27 mouse cellular contexts compared by ENCODE assay signal in the genomic region with DNA sequence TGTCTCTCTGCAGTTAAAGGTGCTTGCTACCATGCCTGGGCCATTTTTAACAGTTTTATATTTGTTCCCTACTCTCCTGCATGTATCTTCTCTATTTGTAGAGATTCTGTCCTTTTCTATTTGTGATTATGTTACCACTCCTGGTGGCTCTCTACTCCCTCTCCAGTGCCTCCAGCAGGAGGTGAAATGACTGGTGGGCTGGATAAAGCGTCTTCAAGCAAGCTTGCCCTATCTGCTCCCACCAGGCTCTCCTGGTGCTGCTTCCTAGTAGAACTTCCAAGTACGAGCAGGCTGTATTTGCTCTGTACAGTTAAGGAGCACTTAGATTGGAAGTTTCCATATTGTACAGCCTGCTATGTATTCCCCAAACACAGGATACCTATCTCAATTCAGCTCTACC. TPM values are rescaled to one million over a fixed set of nuclear protein-coding genes. Genes with fewer than 3 reads are reported as not detected.
"Had no signal": no experiment of that assay in that cellular context is flagged by ENCODE, and none has a peak within 500 bp of the region (broad histone marks: within the 10 kb centered on the region; RNA-seq: fewer than 3 reads in every experiment).

No protein-coding gene starts in this region.

- DNase-seq: kidney, adult 11 months; kidney, adult 8-10 months; kidney, postnatal 10 days; kidney, postnatal 4 days; layer of hippocampus, adult 9-11 months; lung, adult 18-20 months; lung, postnatal 10 days; lung, postnatal 36 days; retina, postnatal 1 day; thymus, adult 18-20 months had no signal

- ATAC-seq: intestine, embryonic 15.5 days; midbrain, embryonic 13.5 days; midbrain, embryonic 16.5 days had no signal

- H3K4me1 ChIP-seq: intestine, embryonic 15.5 days; kidney, embryonic 15.5 days; lung, embryonic 15.5 days; midbrain, embryonic 10.5 days; midbrain, embryonic 13.5 days; neural tube, embryonic 13.5 days had no signal

- H3K27ac ChIP-seq: intestine, embryonic 15.5 days; kidney, embryonic 15.5 days; layer of hippocampus, adult 2 months; lung, embryonic 15.5 days; midbrain, embryonic 10.5 days; midbrain, embryonic 13.5 days; neural tube, embryonic 13.5 days had no signal

- H3K9ac ChIP-seq: intestine, embryonic 15.5 days; kidney, embryonic 15.5 days; lung, embryonic 15.5 days; midbrain, embryonic 13.5 days; neural tube, embryonic 13.5 days had no signal

- H3K9me3 ChIP-seq: intestine, embryonic 15.5 days; kidney, embryonic 15.5 days; lung, embryonic 15.5 days; midbrain, embryonic 10.5 days; midbrain, embryonic 13.5 days; neural tube, embryonic 13.5 days had no signal

- H3K36me3 ChIP-seq: intestine, embryonic 15.5 days; kidney, embryonic 15.5 days; lung, embryonic 15.5 days; midbrain, embryonic 10.5 days; midbrain, embryonic 13.5 days; neural tube, embryonic 13.5 days had no signal

- H3K27me3 ChIP-seq: intestine, embryonic 15.5 days had no signal

- H3K4me3 ChIP-seq: intestine, embryonic 15.5 days; kidney, embryonic 15.5 days; layer of hippocampus, adult 2 months; lung, embryonic 15.5 days; midbrain, embryonic 10.5 days; midbrain, embryonic 13.5 days; myocyte; neural tube, embryonic 13.5 days had no signal

- H3K4me2 ChIP-seq: intestine, embryonic 15.5 days; kidney, embryonic 15.5 days; lung, embryonic 15.5 days; midbrain, embryonic 13.5 days; neural tube, embryonic 13.5 days had no signal

RNA-seq across cellular contexts. Expression of a gene that starts 7.2 kb away (rescaled TPM):
- total RNA-seq: layer of hippocampus, adult 2 months; layer of hippocampus, postnatal 25 days; left cerebral cortex, postnatal 36 days; monocyte, adult 5-6 weeks; neutrophil, adult 5-6 weeks had no signal
- polyA plus RNA-seq: limb, embryonic 11.5 days; midbrain, embryonic 13.5 days; myocyte; neural tube, embryonic 13.5 days; small intestine, adult 2 months; spleen, adult 2 months; testis, adult 2 months had no signal

RNA-seq across cellular contexts. Expression of a gene that starts 43.3 kb away (rescaled TPM):
- total RNA-seq: monocyte, adult 5-6 weeks had no signal
- polyA plus RNA-seq: myocyte; neural tube, embryonic 13.5 days; spleen, adult 2 months had no signal
